Mouse (Mus musculus): ENCODE results near the gene Fjx1.

Gene Fjx1

GRCm38 (mm10) chr2:102426434-102426833 lies 25.9 kb downstream of the Fjx1 start:
- DNase-seq (ENCODE audit: extremely low spot score, low read depth, low spot score): no peak

DNA sequence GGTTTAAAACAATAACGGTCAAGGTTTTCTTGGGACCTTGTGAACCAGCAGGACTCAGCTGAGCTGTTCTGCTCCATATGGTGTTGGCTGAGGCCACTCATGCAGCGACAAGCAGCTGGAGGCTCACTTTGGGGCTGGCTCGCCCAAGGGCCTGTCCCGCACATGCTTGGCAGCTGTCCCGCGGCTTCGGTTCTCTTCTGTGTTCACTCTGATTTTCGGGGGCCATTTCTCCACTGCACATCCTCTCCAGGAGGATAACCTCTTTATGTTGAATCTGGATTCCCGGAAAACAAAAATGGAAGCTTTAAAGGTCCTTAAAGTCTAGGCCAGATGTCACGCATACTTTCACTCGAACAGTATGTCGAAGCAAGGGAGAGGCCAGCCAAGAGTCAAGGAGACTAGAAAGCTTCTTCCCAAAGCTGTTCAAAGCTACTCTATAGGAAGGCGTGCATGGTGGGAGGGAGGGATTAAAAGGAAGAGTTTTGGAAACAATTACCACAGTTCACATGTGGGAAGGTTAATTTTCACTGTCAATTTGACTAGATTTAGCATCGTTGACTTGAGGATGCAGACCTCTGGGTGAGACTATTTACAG lies 36.1 kb downstream of the Fjx1 start:
- no peak for DNase-seq (ENCODE audit: extremely low spot score, low read depth, low spot score)

DNA sequence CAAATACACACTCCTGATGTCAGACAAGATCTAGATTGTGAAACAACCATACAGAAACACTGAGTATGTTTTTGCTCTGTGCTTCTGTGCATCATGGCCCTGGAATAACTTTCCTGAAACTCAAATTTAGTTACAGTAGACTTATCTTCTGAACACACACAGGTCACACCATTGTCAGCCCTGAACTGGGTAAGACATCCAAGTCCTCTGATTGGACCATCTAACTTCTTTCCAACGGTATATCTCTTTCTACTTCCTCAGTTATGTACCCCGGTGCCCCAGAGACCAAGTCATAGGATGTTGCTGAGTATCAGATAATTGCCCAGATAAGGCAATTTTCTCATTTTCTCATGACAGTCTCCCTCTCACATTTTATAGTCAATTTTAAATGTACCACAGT lies 39.6 kb downstream of the Fjx1 start:
- no peak for DNase-seq (ENCODE audit: extremely low spot score, low read depth, low spot score)

GRCm38 (mm10) chr2:102410615-102411014 lies 41.7 kb downstream of the Fjx1 start:
- DNase-seq (ENCODE audit: extremely low spot score, low read depth, low spot score): no peak

GRCm38 (mm10) chr2:102409741-102410140 lies 42.6 kb downstream of the Fjx1 start:
- DNase-seq (ENCODE audit: extremely low spot score, low read depth, low spot score): no peak

DNA sequence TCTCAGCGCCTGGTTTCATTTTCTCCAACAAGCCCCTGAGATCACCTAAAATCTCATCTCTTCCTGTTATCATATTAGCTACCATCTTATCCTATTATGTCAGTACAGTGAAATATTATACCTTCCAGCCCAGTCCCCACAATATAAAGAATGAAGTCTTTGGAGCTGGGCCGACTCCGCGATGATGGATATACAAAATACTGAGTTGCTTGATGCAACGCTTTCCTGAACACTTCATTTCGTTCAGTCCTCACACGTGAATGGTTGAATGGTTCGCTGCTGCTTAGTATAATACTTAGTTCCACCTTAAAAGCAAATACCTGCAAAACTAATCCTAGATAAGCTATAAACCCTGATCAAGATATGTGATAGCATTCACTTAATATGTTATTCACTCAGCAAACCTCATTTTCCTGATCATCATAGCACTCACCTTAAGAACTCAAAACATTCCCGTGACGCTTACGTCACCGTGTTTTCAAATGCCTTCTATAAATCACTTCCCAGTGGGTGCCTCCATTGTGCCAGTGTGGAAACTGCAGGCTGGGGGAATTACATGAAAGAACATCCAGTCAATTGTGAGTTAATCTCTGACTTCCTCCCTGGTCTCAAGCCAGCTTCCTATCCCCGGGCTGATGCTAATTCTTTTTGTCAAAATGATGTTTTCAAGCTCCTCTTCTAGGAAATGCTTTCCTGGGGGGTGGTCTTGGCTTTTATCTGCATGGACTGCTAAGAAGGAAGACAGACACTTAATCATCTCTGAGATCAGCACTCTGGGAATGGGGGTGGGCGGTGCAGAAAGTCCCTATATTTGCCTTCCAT lies 44.7 kb downstream of the Fjx1 start, which contains the start of gene Trim44:
Trim44 (minus strand) TSS at position 466 of the 822 bp plus-strand sequence.
- DNase-seq (ENCODE audit: extremely low spot score, low read depth, low spot score): no peak

DNA sequence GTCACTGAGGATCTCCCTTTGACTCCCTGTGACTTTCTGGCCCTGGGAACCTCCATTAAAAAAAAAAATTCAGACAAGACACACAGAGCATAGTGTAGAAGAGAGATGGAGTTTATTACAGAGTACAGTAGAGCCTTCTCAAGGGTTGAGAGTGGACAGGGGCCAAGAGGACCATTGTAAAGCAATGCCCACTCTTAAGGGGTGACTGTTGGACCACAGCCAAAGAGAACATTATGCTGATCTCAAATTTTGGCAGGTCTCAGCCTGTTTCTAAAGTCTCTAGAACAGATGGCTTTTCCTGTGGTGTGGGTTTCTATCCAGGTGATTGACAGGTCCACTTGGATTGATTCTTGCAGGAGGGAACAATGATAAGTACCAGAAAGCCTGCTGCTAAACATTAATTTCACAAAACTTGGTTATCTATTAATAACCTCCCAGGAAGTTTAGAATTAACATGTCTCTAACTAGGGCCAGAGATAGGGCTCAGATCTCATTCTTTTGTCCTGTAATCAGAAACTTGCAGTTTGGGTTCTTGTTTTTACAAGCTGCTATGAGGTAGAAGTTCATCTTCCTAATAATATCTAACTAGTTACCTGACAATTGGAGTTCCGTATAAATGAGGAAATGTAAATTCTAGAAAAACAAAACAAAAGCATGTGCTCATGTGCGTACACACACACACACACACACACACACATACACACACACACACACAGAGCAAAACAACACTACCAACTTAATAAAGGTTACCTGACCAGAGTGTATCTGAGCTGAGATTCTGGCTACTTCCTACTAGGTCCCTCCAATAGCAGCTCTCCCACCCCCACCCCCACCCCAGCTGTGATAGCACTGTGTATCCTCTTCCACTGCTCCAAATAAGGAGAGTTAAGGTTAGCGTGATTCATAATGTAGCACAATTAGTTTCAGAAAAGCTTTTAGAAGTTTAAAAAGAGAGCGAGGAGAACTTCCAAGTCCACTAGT lies 45.7 kb downstream of the Fjx1 start:
- DNase-seq (ENCODE audit: extremely low spot score, low read depth, low spot score): no peak

DNA sequence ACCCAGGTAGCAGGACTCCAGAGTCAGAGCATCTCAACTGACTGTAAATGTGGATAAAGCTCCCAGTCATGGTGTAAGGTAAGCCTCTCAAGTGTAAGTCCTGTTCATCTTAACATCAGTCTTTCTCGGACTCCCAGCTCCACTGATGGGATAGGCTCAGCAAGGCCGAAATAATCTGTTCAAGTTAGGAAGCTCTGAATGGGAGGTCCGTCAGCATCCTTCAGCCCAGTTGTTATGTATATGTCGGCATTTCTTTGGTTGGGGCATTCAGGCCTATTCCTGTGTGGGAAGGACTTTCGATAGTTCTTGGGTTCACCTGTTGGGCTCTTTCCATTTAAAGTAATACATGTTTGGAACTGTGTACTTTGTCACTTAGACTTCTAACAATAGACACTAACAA lies 48.3 kb downstream of the Fjx1 start:
- DNase-seq (ENCODE audit: extremely low spot score, low read depth, low spot score): no peak

- DNase-seq (ENCODE audit: extremely low spot score, low read depth, low spot score): no peak
Observed at GRCm38 (mm10) chr2:102403306-102403705, 49.0 kb downstream of the Fjx1 start.

- no peak for DNase-seq (ENCODE audit: extremely low spot score, low read depth, low spot score)
Observed at GRCm38 (mm10) chr2:102401352-102401692, 51.0 kb downstream of the Fjx1 start.

GRCm38 (mm10) chr2:102400605-102401351 lies 51.5 kb downstream of the Fjx1 start:
- DNase-seq (ENCODE audit: extremely low spot score, low read depth, low spot score): no peak

- no peak for DNase-seq (ENCODE audit: extremely low spot score, low read depth, low spot score)
Observed at GRCm38 (mm10) chr2:102399864-102400604, 52.3 kb downstream of the Fjx1 start.

Measured in hindlimb bud, embryonic 11.5 days (tissue).